Mouse (Mus musculus): ENCODE results near the gene Ano9. TPM values are rescaled to one million over a fixed set of nuclear protein-coding genes. Genes with fewer than 3 reads are reported as not detected.

Ano9 gene
- polyA plus RNA-seq, 1 experiment from 2014 or later: 2.5 TPM

DNA sequence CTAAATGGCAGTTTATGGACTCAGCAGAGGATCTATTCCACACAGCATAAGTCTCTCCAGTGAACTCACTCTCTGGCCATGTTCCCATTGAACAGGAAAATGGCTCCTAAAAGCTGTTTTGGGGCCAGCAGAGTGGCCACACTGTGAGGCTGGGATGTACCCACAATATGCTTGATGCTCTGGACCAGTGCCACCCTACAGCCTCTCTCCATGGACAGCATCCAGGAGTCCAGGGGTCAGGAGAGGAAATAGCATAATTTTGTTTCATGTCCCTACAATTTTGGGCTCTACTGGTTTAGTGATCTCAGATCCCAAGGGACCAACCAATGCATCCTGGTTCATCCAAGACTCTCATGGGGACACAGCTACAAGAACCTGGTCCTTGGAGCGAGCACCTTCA, 60.1 kb downstream of the Ano9 start:
- 86% methylated on average over 1 of the region's 1 CpGs for WGBS
- DNase-seq (ENCODE audit: low spot score): no peak

DNA sequence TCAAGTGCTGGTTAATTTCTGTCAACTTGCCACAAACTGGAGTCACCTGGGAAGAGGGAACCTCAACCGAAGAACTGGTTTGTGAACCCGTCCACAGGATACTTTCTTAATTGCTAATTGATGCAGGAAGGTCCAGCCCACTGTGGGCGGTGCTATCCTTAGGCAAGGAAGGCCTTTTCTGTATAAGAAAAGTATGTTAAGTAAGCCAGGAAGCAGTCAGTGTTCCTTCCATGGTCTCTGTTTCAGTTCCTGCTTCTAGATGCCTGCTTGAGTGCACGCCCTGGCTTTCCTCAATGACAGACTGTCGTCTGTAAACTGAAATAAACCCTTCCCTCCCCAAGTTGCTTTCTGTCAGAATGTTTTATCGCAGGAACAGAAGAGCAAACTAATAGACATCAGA, 60.6 kb downstream of the Ano9 start:
- peaks cover 25% of the 10 kb centered on the region for H3K36me3 ChIP-seq (replicated peaks)
- peaks cover 3% of the 10 kb centered on the region; the same call in 1 of the 2 replicates for H3K27me3 ChIP-seq (replicated peaks; ENCODE audit: low read depth, poor library complexity, severe bottlenecking)
- no peak for DNase-seq (ENCODE audit: low spot score)
- WGBS: 90% methylated on average over 6 of the region's 6 CpGs
- H3K27ac ChIP-seq (replicated peaks): no peak overlapping the region
- H3K9me3 ChIP-seq: peaks cover 3% of the 10 kb centered on the region; the same call in 1 of the 2 replicates
- peaks cover 17% of the 10 kb centered on the region for H3K4me1 ChIP-seq
- H3K4me3 ChIP-seq: no peak overlapping the region

More for the DNA sequence above, 60.1 kb downstream of the Ano9 start:
- Histone ChIP-seq H3K27me3 (replicated peaks; ENCODE audit: low read depth, poor library complexity, severe bottlenecking) (peaks cover 3% of the 10 kb centered on the region; the same call in 1 of the 2 replicates), H3K4me3 (no peak overlapping the region), H3K27ac (replicated peaks) (no peak overlapping the region), H3K9me3 (peaks cover 3% of the 10 kb centered on the region; the same call in 1 of the 2 replicates), H3K36me3 (replicated peaks) (peaks cover 26% of the 10 kb centered on the region), H3K4me1 (peaks cover 22% of the 10 kb centered on the region)

DNA sequence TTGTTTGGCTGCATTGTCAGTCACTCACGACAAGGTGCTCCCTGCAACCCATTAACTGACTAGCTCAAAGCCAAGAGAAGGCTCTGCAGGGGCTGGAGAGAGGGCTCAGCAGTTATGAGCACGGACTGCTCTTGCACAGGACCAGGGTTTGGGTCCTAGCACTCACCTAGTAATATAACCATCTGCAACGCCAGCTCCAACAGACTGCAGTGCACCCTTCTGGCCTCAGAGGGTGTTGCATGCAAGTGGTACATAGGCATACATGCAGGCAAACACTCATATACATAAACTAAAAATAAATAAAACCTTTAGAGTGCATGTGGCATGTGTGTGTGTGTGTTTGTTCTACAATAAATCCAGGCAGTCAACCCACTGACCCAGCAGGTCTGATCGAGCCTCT, 61.8 kb downstream of the Ano9 start:
- H3K9me3 ChIP-seq: peaks cover 3% of the 10 kb centered on the region; the same call in 1 of the 2 replicates
- whole genome bisulfite sequencing: 79% methylated on average over 4 of the region's 4 CpGs
- no peak overlapping the region for H3K27ac ChIP-seq (replicated peaks)
- peaks cover 9% of the 10 kb centered on the region for H3K4me1 ChIP-seq
- H3K4me3 ChIP-seq: no peak overlapping the region
- H3K36me3 ChIP-seq (replicated peaks): peaks cover 25% of the 10 kb centered on the region
- DNase-seq (ENCODE audit: low spot score): no peak
- peaks cover 3% of the 10 kb centered on the region; the same call in 1 of the 2 replicates for H3K27me3 ChIP-seq (replicated peaks; ENCODE audit: low read depth, poor library complexity, severe bottlenecking)

DNA sequence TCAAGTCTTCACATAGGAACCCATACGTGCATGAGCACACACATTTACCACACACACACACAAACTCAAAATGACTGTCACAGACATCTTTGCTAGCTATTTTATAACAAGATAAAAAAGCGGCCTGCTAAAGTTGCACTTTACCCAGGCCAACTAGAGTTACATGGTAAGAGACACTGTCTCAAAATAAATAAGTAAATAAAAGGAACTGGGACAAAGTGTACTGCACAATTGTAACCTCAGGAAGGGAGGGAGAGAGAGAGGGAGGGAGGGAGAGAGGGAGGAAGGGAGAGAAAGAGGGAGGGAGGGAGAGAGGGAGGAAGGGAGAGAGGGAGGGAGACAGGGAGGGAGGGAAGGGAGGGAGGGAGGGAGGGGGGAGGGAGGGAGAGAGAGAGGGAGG, 65.2 kb downstream of the Ano9 start:
- WGBS: 86% methylated on average over 2 of the region's 2 CpGs
- Histone ChIP-seq H3K27me3 (replicated peaks; ENCODE audit: low read depth, poor library complexity, severe bottlenecking) (no peaks in the 10 kb centered on the region), H3K9me3 (peaks cover 3% of the 10 kb centered on the region; the same call in 1 of the 2 replicates), H3K4me1 (peaks cover 13% of the 10 kb centered on the region), H3K36me3 (replicated peaks) (peaks cover 17% of the 10 kb centered on the region), H3K27ac (replicated peaks) (no peak overlapping the region), H3K4me3 (no peak overlapping the region)
- DNase-seq (ENCODE audit: low spot score): no peak

DNA sequence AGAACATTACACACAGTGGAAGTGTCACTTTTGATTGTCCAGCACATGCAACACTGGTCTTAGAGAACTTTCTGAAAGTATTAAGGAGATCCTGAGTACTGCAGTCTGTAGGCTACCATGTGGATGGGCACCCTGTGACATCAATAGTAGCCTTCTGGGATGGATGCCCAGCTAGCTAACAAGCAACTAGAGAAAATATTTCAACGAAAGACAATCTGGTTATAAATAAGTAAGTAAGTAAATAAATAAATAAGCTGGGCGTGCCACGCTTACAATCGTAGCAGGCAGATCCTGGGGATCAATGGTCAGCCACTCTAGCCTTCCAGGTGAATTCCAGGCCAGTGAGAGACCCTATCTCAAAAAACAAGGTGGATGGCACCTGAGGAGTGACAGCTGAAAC, 65.6 kb downstream of the Ano9 start:
- H3K9me3 ChIP-seq: peaks cover 3% of the 10 kb centered on the region; the same call in 1 of the 2 replicates
- no peak overlapping the region for H3K4me3 ChIP-seq
- H3K4me1 ChIP-seq: peaks cover 18% of the 10 kb centered on the region
- no peak for DNase-seq (ENCODE audit: low spot score)
- peaks cover 13% of the 10 kb centered on the region for H3K36me3 ChIP-seq (replicated peaks)
- 93% methylated on average over 4 of the region's 4 CpGs for WGBS
- no peaks in the 10 kb centered on the region for H3K27me3 ChIP-seq (replicated peaks; ENCODE audit: low read depth, poor library complexity, severe bottlenecking)
- no peak overlapping the region for H3K27ac ChIP-seq (replicated peaks)

Other genes with a start within 250 kb of the Ano9 start
- gene Psmd13, start 235.8 kb downstream of the Ano9 start, polyA plus RNA-seq (2016; fragmentation: Nextera tagmentation; extraction: Ambion mirVana): 332 TPM in 2 replicates
- gene Sirt3, start 235.5 kb downstream of the Ano9 start, polyA plus RNA-seq (2016; fragmentation: Nextera tagmentation; extraction: Ambion mirVana): 22.6 and 24.5 TPM in 2 replicates
- gene Cox8b, start 217.4 kb downstream of the Ano9 start, polyA plus RNA-seq (2016; fragmentation: Nextera tagmentation; extraction: Ambion mirVana): not detected in 2 replicates
- gene Nlrp6, start 196.9 kb downstream of the Ano9 start, polyA plus RNA-seq (2016; fragmentation: Nextera tagmentation; extraction: Ambion mirVana): 0.19 TPM in 1 of 2 replicates, not detected in the other
- gene Pgghg, start 176.4 kb downstream of the Ano9 start, polyA plus RNA-seq (2016; fragmentation: Nextera tagmentation; extraction: Ambion mirVana): 13.5 and 14.3 TPM in 2 replicates
- gene Ifitm5, start 167.5 kb downstream of the Ano9 start, polyA plus RNA-seq (2016; fragmentation: Nextera tagmentation; extraction: Ambion mirVana): 2.9 and 3.8 TPM in 2 replicates
- 0.52 TPM in 1 of 2 replicates, not detected in the other for gene Gm45717, start 161.9 kb downstream of the Ano9 start, polyA plus RNA-seq (2016; fragmentation: Nextera tagmentation; extraction: Ambion mirVana)
- gene Ifitm2, start 161.8 kb downstream of the Ano9 start, polyA plus RNA-seq (2016; fragmentation: Nextera tagmentation; extraction: Ambion mirVana): 602 and 668 TPM in 2 replicates
- 8.7 and 13.4 TPM in 2 replicates for gene Ifitm1, start 150.6 kb downstream of the Ano9 start, polyA plus RNA-seq (2016; fragmentation: Nextera tagmentation; extraction: Ambion mirVana)
- 42.6 and 44.7 TPM in 2 replicates for gene Ifitm3, start 107.0 kb downstream of the Ano9 start, polyA plus RNA-seq (2016; fragmentation: Nextera tagmentation; extraction: Ambion mirVana)
- not detected in 2 replicates for gene Ifitm6, start 99.9 kb downstream of the Ano9 start, polyA plus RNA-seq (2016; fragmentation: Nextera tagmentation; extraction: Ambion mirVana)
- not detected in 2 replicates for gene Gm17387, start 88.7 kb downstream of the Ano9 start, polyA plus RNA-seq (2016; fragmentation: Nextera tagmentation; extraction: Ambion mirVana)
- 26.5 and 27.7 TPM in 2 replicates for gene B4galnt4, start 56.7 kb downstream of the Ano9 start, polyA plus RNA-seq (2016; fragmentation: Nextera tagmentation; extraction: Ambion mirVana)
- gene Pkp3, start 39.6 kb downstream of the Ano9 start, polyA plus RNA-seq (2016; fragmentation: Nextera tagmentation; extraction: Ambion mirVana): 9.4 and 9.6 TPM in 2 replicates
- gene Sigirr, start 17.2 kb downstream of the Ano9 start, polyA plus RNA-seq (2016; fragmentation: Nextera tagmentation; extraction: Ambion mirVana): 2.2 and 2.3 TPM in 2 replicates
- 77.8 and 83.8 TPM in 2 replicates for gene Ptdss2, start 4.6 kb upstream of the Ano9 start, polyA plus RNA-seq (2016; fragmentation: Nextera tagmentation; extraction: Ambion mirVana)
- 77.9 and 79.7 TPM in 2 replicates for gene Rnh1, start 55.1 kb upstream of the Ano9 start, polyA plus RNA-seq (2016; fragmentation: Nextera tagmentation; extraction: Ambion mirVana)
- 94.3 and 94.9 TPM in 2 replicates for gene Hras, start 76.2 kb upstream of the Ano9 start, polyA plus RNA-seq (2016; fragmentation: Nextera tagmentation; extraction: Ambion mirVana)
- 15.1 and 18.1 TPM in 2 replicates for gene Lrrc56, start 76.4 kb upstream of the Ano9 start, polyA plus RNA-seq (2016; fragmentation: Nextera tagmentation; extraction: Ambion mirVana)
- gene Lmntd2, start 96.3 kb upstream of the Ano9 start, polyA plus RNA-seq (2016; fragmentation: Nextera tagmentation; extraction: Ambion mirVana): 4.9 and 5.3 TPM in 2 replicates
- gene Rassf7, start 98.1 kb upstream of the Ano9 start, polyA plus RNA-seq (2016; fragmentation: Nextera tagmentation; extraction: Ambion mirVana): 54.5 and 56.0 TPM in 2 replicates
- 114 and 124 TPM in 2 replicates for gene Phrf1, start 111.0 kb upstream of the Ano9 start, polyA plus RNA-seq (2016; fragmentation: Nextera tagmentation; extraction: Ambion mirVana)
- gene Irf7, start 148.7 kb upstream of the Ano9 start, polyA plus RNA-seq (2016; fragmentation: Nextera tagmentation; extraction: Ambion mirVana): 0.34 TPM in 2 replicates
- 0.10 and 0.17 TPM in 2 replicates for gene Cdhr5, start 159.0 kb upstream of the Ano9 start, polyA plus RNA-seq (2016; fragmentation: Nextera tagmentation; extraction: Ambion mirVana)
- gene Sct, start 161.3 kb upstream of the Ano9 start, polyA plus RNA-seq (2016; fragmentation: Nextera tagmentation; extraction: Ambion mirVana): 8.8 and 9.6 TPM in 2 replicates
- gene Drd4, start 174.2 kb upstream of the Ano9 start, polyA plus RNA-seq (2016; fragmentation: Nextera tagmentation; extraction: Ambion mirVana): 0.60 and 0.86 TPM in 2 replicates
- 57.9 and 65.0 TPM in 2 replicates for gene Deaf1, start 209.9 kb upstream of the Ano9 start, polyA plus RNA-seq (2016; fragmentation: Nextera tagmentation; extraction: Ambion mirVana)
- 44.9 and 49.0 TPM in 2 replicates for gene Tmem80, start 209.9 kb upstream of the Ano9 start, polyA plus RNA-seq (2016; fragmentation: Nextera tagmentation; extraction: Ambion mirVana)
- gene Eps8l2, start 221.1 kb upstream of the Ano9 start, polyA plus RNA-seq (2016; fragmentation: Nextera tagmentation; extraction: Ambion mirVana): 12.1 and 13.0 TPM in 2 replicates

Measured in embryonic facial prominence, embryonic 10.5 days (tissue).